In the genomic region with DNA sequence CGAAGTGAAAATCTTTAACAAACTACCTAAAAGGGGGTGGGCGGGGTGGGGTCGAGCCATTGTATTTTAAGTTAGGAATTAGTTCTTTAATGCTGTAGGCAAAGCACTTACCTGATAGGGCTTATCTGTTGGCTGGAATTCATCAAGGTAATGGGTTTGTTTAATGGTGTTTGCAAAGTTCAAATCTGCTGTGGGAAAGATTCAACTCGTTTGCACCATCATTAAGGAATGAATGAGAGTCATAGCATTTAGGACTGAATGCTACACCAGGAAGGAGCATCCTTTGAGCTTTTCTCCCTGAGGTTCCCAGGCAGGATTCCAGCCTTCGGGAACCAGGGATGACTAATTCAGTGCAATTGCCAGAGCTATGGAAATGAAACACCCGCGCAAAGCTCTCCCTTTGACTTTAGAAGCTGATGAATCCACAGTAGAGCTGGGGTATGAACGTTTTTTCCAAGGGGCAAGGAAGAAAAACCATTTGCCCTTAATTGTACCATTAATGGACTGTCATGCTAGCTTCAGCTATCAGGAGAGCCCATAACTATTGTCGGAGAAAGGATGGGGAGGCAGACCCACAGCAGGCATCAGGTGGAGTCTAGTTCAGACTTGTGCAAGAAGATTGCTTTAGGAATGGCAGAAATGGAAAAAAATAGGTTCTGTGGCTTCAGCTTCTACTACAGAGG, we compare ENCODE assay signal across 8 mouse cellular contexts. TPM values are rescaled to one million over a fixed set of nuclear protein-coding genes. Genes with fewer than 3 reads are reported as not detected.
DNase-seq lines count a peak whose midpoint lies in the region; ATAC-seq lines count a peak whose summit lies in the region.

No protein-coding gene starts in this region.

- H3K27me3 ChIP-seq in kidney, embryonic 15.5 days, result peaks cover 13% of the 10 kb centered on the region
- H3K27me3 ChIP-seq in embryonic facial prominence, embryonic 10.5 days (replicated peaks; ENCODE audit: low read depth, poor library complexity, severe bottlenecking), result peaks cover 44% of the 10 kb centered on the region
- H3K27me3 ChIP-seq in liver, embryonic 12.5 days (replicated peaks), result peaks cover 42% of the 10 kb centered on the region

- no peaks in the 10 kb centered on the region for H3K9me3 ChIP-seq in kidney, embryonic 15.5 days (replicated peaks)
- H3K9me3 ChIP-seq in embryonic facial prominence, embryonic 10.5 days, result no peaks in the 10 kb centered on the region
- no peaks in the 10 kb centered on the region for H3K9me3 ChIP-seq in liver, embryonic 12.5 days (replicated peaks)

- H3K9ac ChIP-seq in kidney, embryonic 15.5 days, result no peak overlapping the region
- H3K9ac ChIP-seq in liver, embryonic 12.5 days, result no peak overlapping the region

- peak overlapping the region; percentile 71 for H3K4me2 ChIP-seq in kidney, embryonic 15.5 days
- H3K4me2 ChIP-seq in liver, embryonic 12.5 days, result peak overlapping the region; percentile 57

- no peaks in the 10 kb centered on the region for H3K36me3 ChIP-seq in kidney, embryonic 15.5 days
- H3K36me3 ChIP-seq in embryonic facial prominence, embryonic 10.5 days (replicated peaks), result no peaks in the 10 kb centered on the region
- no peaks in the 10 kb centered on the region for H3K36me3 ChIP-seq in liver, embryonic 12.5 days

- no peak overlapping the region for H3K27ac ChIP-seq in kidney, embryonic 15.5 days
- H3K27ac ChIP-seq in embryonic facial prominence, embryonic 10.5 days (replicated peaks), result no peak overlapping the region
- no peak overlapping the region for H3K27ac ChIP-seq in liver, embryonic 12.5 days

- ATAC-seq in kidney, embryonic 15.5 days (replicated peaks; ENCODE audit: low FRiP score), result no peak
- no peak for ATAC-seq in liver, embryonic 12.5 days

- H3K4me1 ChIP-seq in kidney, embryonic 15.5 days, result peaks cover 10% of the 10 kb centered on the region
- peaks cover 28% of the 10 kb centered on the region for H3K4me1 ChIP-seq in embryonic facial prominence, embryonic 10.5 days
- no peaks in the 10 kb centered on the region for H3K4me1 ChIP-seq in liver, embryonic 12.5 days

- H3K4me3 ChIP-seq in kidney, embryonic 15.5 days (replicated peaks), result peak overlapping the region; percentile 36
- peak overlapping the region; percentile 56 for H3K4me3 ChIP-seq in embryonic facial prominence, embryonic 10.5 days
- peak overlapping the region; percentile 40; the same call in 1 of the 2 replicates for H3K4me3 ChIP-seq in liver, embryonic 12.5 days

- WGBS in kidney, embryonic 15.5 days, result 12% methylated on average over 9 of the region's 9 CpGs
- 14% methylated on average over 9 of the region's 9 CpGs for WGBS in embryonic facial prominence, embryonic 10.5 days
- 24% methylated on average over 9 of the region's 9 CpGs for WGBS in liver, embryonic 12.5 days (ENCODE audit: insufficient replicate concordance)

- no peak for DNase-seq in kidney, postnatal 14 days
- no peak for DNase-seq in embryonic facial prominence, embryonic 10.5 days (ENCODE audit: low spot score)
- DNase-seq in heart, postnatal 4 days, result peak; percentile 21
- peak; percentile 67 for DNase-seq in telencephalon, adult 2 months (ENCODE audit: low read depth, low spot score)
- DNase-seq in kidney, postnatal 4 days, result no peak
- no peak for DNase-seq in thymus, postnatal 10 days (ENCODE audit: low spot score in 2 of 2)

RNA-seq across cellular contexts. Expression of gene Cpm, which starts 57.3 kb away (rescaled TPM):
- 31.3 and 31.5 TPM in 2 replicates for polyA plus RNA-seq in kidney, embryonic 15.5 days (2015; fragmentation: Nextera tagmentation; extraction: Ambion mirVana)
- 8.3 and 11.6 TPM in 2 replicates for polyA plus RNA-seq in embryonic facial prominence, embryonic 10.5 days (2016; fragmentation: Nextera tagmentation; extraction: Ambion mirVana)
- 1 to 10 TPM; 2.8 to 3.6 TPM for total RNA-seq in heart, postnatal 4 days (2021)
- polyA plus RNA-seq in liver, embryonic 12.5 days (2016; fragmentation: Nextera tagmentation; extraction: Ambion mirVana), result 29.8 and 30.7 TPM in 2 replicates

Comparison
In these comparisons a context has a peak if more than half of its experiments do, and no peak if none do; other contexts are left out.
1. DNase-seq: peak in heart, postnatal 4 days (single experiment) and telencephalon, adult 2 months (single experiment); none in kidney, postnatal 14 days (single experiment), embryonic facial prominence, embryonic 10.5 days (single experiment), kidney, postnatal 4 days (0 of 2) and thymus, postnatal 10 days (0 of 2).
2. Peak in every context shown above with its lines, with median percentiles within 50 percentile points of each other: H3K4me3 ChIP-seq.